9 mouse cellular contexts compared by ENCODE assay signal in the genomic region with DNA sequence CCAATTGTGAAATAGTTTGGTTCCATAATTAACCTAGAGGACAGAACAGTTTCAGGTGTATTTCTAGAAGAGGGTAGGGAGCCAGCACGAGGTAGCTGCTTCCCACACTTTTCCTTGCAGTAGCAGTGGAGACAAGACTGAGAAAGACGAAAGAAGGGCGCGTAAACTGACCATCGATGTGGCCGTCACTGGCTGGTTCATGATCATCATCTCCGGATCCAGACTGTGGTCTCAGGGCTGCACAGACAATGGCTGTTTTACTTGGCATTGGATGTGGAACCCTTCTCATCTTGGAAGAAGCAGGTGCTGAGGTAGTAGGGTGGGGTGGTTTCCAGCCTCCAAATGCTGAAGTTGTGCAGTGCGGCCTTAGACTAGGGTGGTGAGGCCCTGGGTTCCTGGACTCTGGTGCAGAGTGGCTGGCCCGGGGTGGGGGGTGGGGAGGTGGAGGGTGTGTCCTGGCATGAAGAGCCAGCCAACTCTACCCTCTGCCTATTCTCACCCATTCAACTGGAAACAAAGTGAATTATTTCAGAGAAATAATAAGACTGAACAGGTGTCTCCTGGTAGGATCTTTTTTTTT. TPM values are rescaled to one million over a fixed set of nuclear protein-coding genes. Genes with fewer than 3 reads are reported as not detected.
DNase-seq lines count a peak whose midpoint lies in the region; ATAC-seq and TF ChIP-seq lines count a peak whose summit lies in the region.
"Had no signal": no experiment of that assay in that cellular context is flagged by ENCODE, and none has a peak within 500 bp of the region (broad histone marks: within the 10 kb centered on the region; RNA-seq: fewer than 3 reads in every experiment).

No protein-coding gene starts in this region.

- peak overlapping the region; percentile 82 for H3K9ac ChIP-seq in stomach, embryonic 16.5 days (ENCODE audit: low read length)

- no peaks in the 10 kb centered on the region for H3K27me3 ChIP-seq in cerebellum, adult 2 months (ENCODE audit: control insufficient read depth, insufficient read depth, low read length)
- H3K27me3 ChIP-seq in megakaryocyte, embryonic 14.5 days (replicated peaks): peaks cover 10% of the 10 kb centered on the region
- no peaks in the 10 kb centered on the region for H3K27me3 ChIP-seq in stomach, embryonic 16.5 days (ENCODE audit: control insufficient read depth, insufficient read depth, low read length)

- no peak overlapping the region for H3K27ac ChIP-seq in cerebellum, adult 2 months (ENCODE audit: insufficient read depth, low read length)
- H3K27ac ChIP-seq in stomach, embryonic 16.5 days (ENCODE audit: low read length): no peak overlapping the region

- peak overlapping the region; percentile 73 for H3K4me2 ChIP-seq in stomach, embryonic 16.5 days (ENCODE audit: low read depth, low read length)

- ATAC-seq in megakaryocyte, adult 5-6 weeks (ENCODE audit: poor library complexity, severe bottlenecking): no peak
- ATAC-seq in stomach, embryonic 16.5 days (ENCODE audit: insufficient read depth, low FRiP score): no peak

- peak overlapping the region; percentile 85 for H3K4me3 ChIP-seq in cerebellum, adult 2 months (replicated peaks; ENCODE audit: insufficient read depth, low read depth, low read length)
- H3K4me3 ChIP-seq in megakaryocyte, embryonic 14.5 days (replicated peaks): peak overlapping the region; percentile 95
- H3K4me3 ChIP-seq in stomach, embryonic 16.5 days (replicated peaks; ENCODE audit: low read length): peak overlapping the region; percentile 62

- no peak for TF ChIP-seq POLR2A in cerebellum, adult 2 months (IDR thresholded peaks at IDR 0.05; ENCODE audit: borderline replicate concordance, insufficient read depth, low read length)

- DNase-seq in cerebellum, adult 2 months: peak in 1 of 2 experiments; percentile 24
- no peak for DNase-seq in cerebellum, adult 8-10 months
- peak; percentile 57 for DNase-seq in liver
- no peak for DNase-seq in thymus, postnatal 36 days
- no peak for DNase-seq in urinary bladder, postnatal 25 days (ENCODE audit: low spot score)
- DNase-seq: thymus, adult 18-20 months had no signal

- peaks cover 6% of the 10 kb centered on the region for H3K4me1 ChIP-seq in cerebellum, adult 2 months (ENCODE audit: control insufficient read depth, insufficient read depth, low read length)
- peaks cover 26% of the 10 kb centered on the region for H3K4me1 ChIP-seq in megakaryocyte, embryonic 14.5 days
- peaks cover 6% of the 10 kb centered on the region; the same call in 1 of the 2 replicates for H3K4me1 ChIP-seq in stomach, embryonic 16.5 days (ENCODE audit: control insufficient read depth, insufficient read depth, low read length)

- TF ChIP-seq CTCF in cerebellum, adult 2 months (IDR thresholded peaks at IDR 0.05; ENCODE audit: borderline replicate concordance, insufficient read depth, low read depth, low read length): no peak

- peaks cover 7% of the 10 kb centered on the region for H3K9me3 ChIP-seq in megakaryocyte, embryonic 14.5 days
- no peaks in the 10 kb centered on the region for H3K9me3 ChIP-seq in stomach, embryonic 16.5 days (replicated peaks; ENCODE audit: control insufficient read depth, low read length)

- WGBS in cerebellum, adult 2 months: 25% methylated on average over 9 of the region's 9 CpGs
- 40% methylated on average over 9 of the region's 9 CpGs for WGBS in stomach, embryonic 16.5 days

- no peaks in the 10 kb centered on the region for H3K36me3 ChIP-seq in megakaryocyte, embryonic 14.5 days (replicated peaks; ENCODE audit: low read length)
- no peaks in the 10 kb centered on the region for H3K36me3 ChIP-seq in stomach, embryonic 16.5 days (ENCODE audit: control insufficient read depth, insufficient read depth, low read length)

RNA-seq across cellular contexts. Expression of gene Larp1, which starts 45.5 kb away (rescaled TPM):
- 52.0 and 54.5 TPM in 2 replicates for polyA plus RNA-seq in cerebellum, adult 2 months (2012; rRNA removed)
- polyA plus RNA-seq in megakaryocyte, embryonic 14.5 days (2012; ENCODE audit: insufficient read depth, low replicate concordance): 25.9 and 62.2 TPM in 2 replicates
- 62.3 and 65.1 TPM in 2 replicates for total RNA-seq in megakaryocyte, adult 5-6 weeks (2015)
- 29.8 and 38.1 TPM in 2 replicates for total RNA-seq in megakaryocyte, adult 5-6 weeks (2017)
- polyA plus RNA-seq in stomach, embryonic 16.5 days (2015; fragmentation: Nextera tagmentation; extraction: Ambion mirVana): 21.8 and 22.9 TPM in 2 replicates
